Mouse (Mus musculus) mesoderm, embryonic 11.5 days (tissue): ENCODE measurements around the gene Dbr1.

Source experiments
- DNase-seq: peaks from one replicate; pipeline ENCODE4 v3.0.0-alpha.2; 2012; ENCODE audit warnings: low read depth, low spot score

Dbr1 gene

GRCm38 (mm10) chr9:99619688-99620087, 44.1 kb downstream of the Dbr1 start:
- DNase-seq = no peak

GRCm38 (mm10) chr9:99620196-99620595, 44.6 kb downstream of the Dbr1 start:
- no peak for DNase-seq

- DNase-seq = no peak
Observed at GRCm38 (mm10) chr9:99622034-99622433, 46.4 kb downstream of the Dbr1 start.

GRCm38 (mm10) chr9:99622966-99623365, 47.4 kb downstream of the Dbr1 start:
- no peak for DNase-seq

GRCm38 (mm10) chr9:99624117-99624516, 48.5 kb downstream of the Dbr1 start:
- DNase-seq = no peak

- no peak for DNase-seq
Observed at GRCm38 (mm10) chr9:99628581-99628980, 53.0 kb downstream of the Dbr1 start.

GRCm38 (mm10) chr9:99629281-99630011, 53.8 kb downstream of the Dbr1 start, which contains the start of gene Dzip1l:
TSS of gene Dzip1l (plus strand) at chr9:99629496.
- peak; percentile 87 for DNase-seq

- DNase-seq = peak; percentile 7
Observed at GRCm38 (mm10) chr9:99630071-99630470, 54.5 kb downstream of the Dbr1 start.

- DNase-seq = no peak
Observed at GRCm38 (mm10) chr9:99630528-99631125, 55.0 kb downstream of the Dbr1 start.

GRCm38 (mm10) chr9:99631781-99632180, 56.2 kb downstream of the Dbr1 start:
- no peak for DNase-seq

GRCm38 (mm10) chr9:99632264-99632663, 56.7 kb downstream of the Dbr1 start:
- peak; percentile 30 for DNase-seq
